Mouse (Mus musculus) MEL (cell line): ENCODE measurements around the gene Zfp771.

Experiments used
- CTCF ChIP-seq, 3 experiments: IDR thresholded peaks in 2 of 3; conservative IDR thresholded peaks in 1 of 3; 2 replicates each; pipeline ENCODE4 v1.5.1; 2011 to 2012; ENCODE audit warnings: low read length in 3 of 3, low read depth in 2 of 3, mild to moderate bottlenecking in 2 of 3, improper control_type of control experiment in 1 of 3, inconsistent platforms in 1 of 3, mixed read lengths in 1 of 3, moderate library complexity in 1 of 3; ENCODE audit not compliant: control insufficient read depth in 1 of 3, insufficient read depth in 1 of 3, poor library complexity in 1 of 3, severe bottlenecking in 1 of 3
- E2F4 ChIP-seq: IDR thresholded peaks from 2 replicates; pipeline ENCODE4 v1.6.1; 2011; ENCODE audit warnings: low read depth, low read length, improper control_type of control experiment, borderline replicate concordance
- NRF1 ChIP-seq: IDR thresholded peaks from 2 replicates; pipeline ENCODE4 v1.6.1; 2014; ENCODE audit warnings: low read depth, mild to moderate bottlenecking, inconsistent platforms, low read length, improper control_type of control experiment, moderate library complexity; ENCODE audit not compliant: poor library complexity, insufficient read depth, severe bottlenecking
- POLR2AphosphoS2 ChIP-seq: IDR thresholded peaks from 2 replicates; pipeline ENCODE4 v1.6.1; 2011; ENCODE audit warnings: low read length, improper control_type of control experiment
- POLR2AphosphoS5 ChIP-seq: IDR thresholded peaks from 2 replicates; pipeline ENCODE4 v1.6.1; 2012; ENCODE audit warnings: low read depth, borderline replicate concordance, mild to moderate bottlenecking, inconsistent platforms, low read length, moderate library complexity, mixed read lengths
- RCOR1 ChIP-seq: IDR thresholded peaks from 2 replicates; pipeline ENCODE4 v1.6.1; 2012; ENCODE audit warnings: low read depth, mild to moderate bottlenecking, inconsistent platforms, low read length, improper control_type of control experiment
- TAL1 ChIP-seq: IDR thresholded peaks from 2 replicates; pipeline ENCODE4 v1.6.1; 2012; ENCODE audit warnings: mild to moderate bottlenecking, inconsistent platforms, low read length, moderate library complexity, mixed read lengths
- USF1 ChIP-seq: IDR thresholded peaks from 2 replicates; pipeline ENCODE4 v1.6.1; 2014; ENCODE audit warnings: low read depth, mild to moderate bottlenecking, inconsistent platforms, low read length, improper control_type of control experiment, moderate library complexity

DNA sequence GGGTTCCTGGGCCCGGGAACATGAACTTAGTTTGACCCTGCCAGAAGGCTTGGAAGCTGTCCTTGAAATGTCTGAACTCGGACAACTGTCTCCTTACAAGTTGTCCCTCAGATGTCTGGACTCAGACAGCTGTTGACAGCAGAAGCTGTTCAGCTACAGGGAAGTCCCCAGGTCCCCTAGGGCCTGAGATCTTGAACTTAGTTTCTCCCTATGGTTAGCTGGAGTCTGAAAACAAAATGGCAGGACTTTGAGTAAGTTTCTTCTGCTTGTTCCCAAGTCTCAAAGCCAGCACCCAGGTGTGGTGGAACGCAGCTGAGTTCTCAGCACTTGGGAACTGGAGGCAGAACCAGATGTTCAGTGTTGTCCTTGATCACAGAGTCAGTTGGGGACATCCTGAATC, 36.0 kb downstream of the Zfp771 start:
- TF ChIP-seq USF1 (no peak), TAL1 (no peak), RCOR1 (no peak), E2F4 (no peak), NRF1 (no peak), POLR2AphosphoS2 (no peak), POLR2AphosphoS5 (no peak), CTCF (IDR thresholded peaks at IDR 0.05 in 2 of 3, conservative IDR thresholded peaks at IDR 0.05 in 1 of 3; ENCODE audit: control insufficient read depth in 1 of 3, insufficient read depth in 1 of 3, low read depth in 2 of 3, low read length in 3 of 3, poor library complexity in 1 of 3, severe bottlenecking in 1 of 3) (no peak)
